Mouse (Mus musculus) ES-Bruce4 (cell line): ENCODE results near the gene Sh2b3.

Experiments used
- CTCF ChIP-seq: IDR thresholded peaks from one replicate; pipeline ENCODE4 v1.8.1; 2011; ENCODE audit warnings: low read depth, low read length
- EP300 ChIP-seq: IDR thresholded peaks from 2 replicates; pipeline ENCODE4 v1.6.1; 2011; ENCODE audit warnings: low read depth, low read length; ENCODE audit not compliant: insufficient read depth
- POLR2A ChIP-seq: IDR thresholded peaks from one replicate; pipeline ENCODE4 v1.8.1; 2011; ENCODE audit warnings: low read length; ENCODE audit not compliant: insufficient read depth

GRCm38 (mm10) chr5:121766038-121766773, 71.2 kb downstream of the Sh2b3 start:
- TF ChIP-seq CTCF (no peak), POLR2A (no peak), EP300 (no peak)
